Comparison of ENCODE assay signal across 8 mouse cellular contexts in the genomic region with DNA sequence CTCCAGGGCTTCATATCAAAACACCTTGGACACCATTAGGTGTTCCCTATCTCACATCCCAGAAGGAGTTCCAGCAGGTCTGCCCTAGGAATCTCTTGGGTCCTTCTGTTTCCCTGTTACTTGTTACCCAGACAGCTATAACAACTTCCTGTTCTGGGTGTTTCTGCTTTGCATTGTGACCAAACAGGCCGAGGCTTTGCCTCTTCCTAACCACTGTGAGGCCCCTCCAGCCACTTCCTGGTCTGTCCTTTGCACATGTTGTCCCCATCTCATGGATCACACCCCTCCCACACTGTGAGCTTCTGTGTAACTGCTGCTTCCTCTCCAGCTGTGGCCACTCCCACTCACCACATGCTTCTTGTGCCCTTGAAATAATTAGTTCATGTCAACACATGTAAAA. TPM values are rescaled to one million over a fixed set of nuclear protein-coding genes. Genes with fewer than 3 reads are reported as not detected.
DNase-seq lines count a peak whose midpoint lies in the region; ATAC-seq lines count a peak whose summit lies in the region.

No protein-coding gene starts in this region.

- DNase-seq in embryo, embryonic 10 days (ENCODE audit: low spot score) = peak; percentile 37
- no peak for DNase-seq in embryo, embryonic 9.5 days (ENCODE audit: extremely low spot score)
- peak; percentile 23 for DNase-seq in MN1 (ENCODE audit: low spot score)
- DNase-seq in kidney, postnatal 4 days = peak; percentile 67 to 78
- peak; percentile 79 to 82 for DNase-seq in lung, postnatal 4 days
- DNase-seq in adipocyte (ENCODE audit: low spot score) = no peak

- 0 out of 2 replicates have a peak, but pooled peaks cover 2% of the 10 kb centered on the region for H3K36me3 ChIP-seq in heart, embryonic 11.5 days (ENCODE audit: control insufficient read depth, insufficient read depth, low read length)
- no peaks in the 10 kb centered on the region for H3K36me3 ChIP-seq in hindbrain, embryonic 16.5 days (ENCODE audit: control insufficient read depth, insufficient read depth, low read length)

- H3K9ac ChIP-seq in heart, embryonic 11.5 days (ENCODE audit: low read depth, low read length) = no peak overlapping the region
- H3K9ac ChIP-seq in hindbrain, embryonic 16.5 days (ENCODE audit: low read depth, low read length) = no peak overlapping the region

- no peak for ATAC-seq in heart, embryonic 11.5 days (replicated peaks; ENCODE audit: insufficient number of reproducible peaks, low FRiP score, low TSS enrichment)
- ATAC-seq in hindbrain, embryonic 16.5 days = no peak

- H3K27ac ChIP-seq in heart, embryonic 11.5 days (ENCODE audit: low read depth, low read length) = 0 out of 2 replicates have a peak overlapping the region, but pooled peaks have one; percentile 36
- no peak overlapping the region for H3K27ac ChIP-seq in hindbrain, embryonic 16.5 days (ENCODE audit: low read depth, low read length)

- H3K27me3 ChIP-seq in heart, embryonic 11.5 days (ENCODE audit: control insufficient read depth, insufficient read depth, low read length) = no peaks in the 10 kb centered on the region
- H3K27me3 ChIP-seq in hindbrain, embryonic 16.5 days (replicated peaks; ENCODE audit: control insufficient read depth, insufficient read depth, low read length) = no peaks in the 10 kb centered on the region

- H3K4me3 ChIP-seq in heart, embryonic 11.5 days (ENCODE audit: low read depth, low read length) = no peak overlapping the region
- H3K4me3 ChIP-seq in hindbrain, embryonic 16.5 days (ENCODE audit: low read length) = no peak overlapping the region

- H3K4me2 ChIP-seq in heart, embryonic 11.5 days = no peak overlapping the region
- H3K4me2 ChIP-seq in hindbrain, embryonic 16.5 days (ENCODE audit: low read length) = no peak overlapping the region

- peaks cover 16% of the 10 kb centered on the region for H3K4me1 ChIP-seq in heart, embryonic 11.5 days (ENCODE audit: control insufficient read depth, insufficient read depth, low read length)
- no peaks in the 10 kb centered on the region for H3K4me1 ChIP-seq in hindbrain, embryonic 16.5 days (ENCODE audit: control insufficient read depth, insufficient read depth, low read depth, low read length)

- 20% methylated on average over 1 of the region's 1 CpGs for WGBS in heart, embryonic 11.5 days (ENCODE audit: insufficient replicate concordance)
- WGBS in hindbrain, embryonic 16.5 days = 86% methylated on average over 1 of the region's 1 CpGs

- H3K9me3 ChIP-seq in heart, embryonic 11.5 days (replicated peaks; ENCODE audit: control insufficient read depth, low read length) = no peaks in the 10 kb centered on the region
- no peaks in the 10 kb centered on the region for H3K9me3 ChIP-seq in hindbrain, embryonic 16.5 days (ENCODE audit: control insufficient read depth, low read length)

RNA-seq across cellular contexts. Expression of gene Relt, which starts 17.8 kb away (rescaled TPM):
- 2.3 and 3.0 TPM in 2 replicates for polyA plus RNA-seq in heart, embryonic 11.5 days (2014; fragmentation: Nextera tagmentation; extraction: Ambion mirVana)
- 5.1 and 5.3 TPM in 2 replicates for polyA plus RNA-seq in hindbrain, embryonic 16.5 days (2015; fragmentation: Nextera tagmentation; extraction: Ambion mirVana)

Comparison
In these comparisons a context has a peak if more than half of its experiments do, and no peak if none do; other contexts are left out.
1. DNase-seq: peak in embryo, embryonic 10 days (single experiment), MN1 (single experiment), kidney, postnatal 4 days (2 of 2) and lung, postnatal 4 days (2 of 2); none in embryo, embryonic 9.5 days (single experiment) and adipocyte (single experiment).